Mouse (Mus musculus): ENCODE measurements around the gene Veph1. TPM values are rescaled to one million over a fixed set of nuclear protein-coding genes. Genes with fewer than 3 reads are reported as not detected.

Veph1 gene
- total RNA-seq (2021), result not detected
- long read RNA-seq, experiment 1, partial matches to known transcripts, result 0 of 1 reads
- long read RNA-seq, experiment 1, other reads (novel, unspliced or antisense), result 1 of 1 reads
- long read RNA-seq, experiment 2, result 0 reads

GRCm38 (mm10) chr3:66296545-66296944 is at the start of gene Veph1:
TSS of gene Veph1 (minus strand) at chr3:66296837.
- Histone ChIP-seq H3K4me3 (no peak within 1 kb of the TSS), H3K27ac (no peak within 1 kb of the TSS)
- intact Hi-C loops (cut with DNase I), result no loop called here
- no peak for DNase-seq (ENCODE audit: extremely low spot score in 1 of 2, low spot score in 2 of 2)
- no peak for TF ChIP-seq CTCF (IDR thresholded peaks at IDR 0.05)

GRCm38 (mm10) chr3:66340742-66341141 is 44.1 kb upstream of the Veph1 start:
- no peak overlapping the region for H3K4me3 ChIP-seq
- no peak for DNase-seq (ENCODE audit: extremely low spot score in 1 of 2, low spot score in 2 of 2)
- intact Hi-C loops (cut with DNase I), result no loop called here
- TF ChIP-seq CTCF (IDR thresholded peaks at IDR 0.05), result no peak; the same call in 1 of the 2 replicates
- H3K27ac ChIP-seq, result no peak overlapping the region

GRCm38 (mm10) chr3:66332401-66332729 is 35.7 kb upstream of the Veph1 start:
- intact Hi-C loops (cut with DNase I), result loop anchor here (1.0 to 10.0 kb wide), 3 partner anchors 935 to 1232 kb away; no protein-coding TSS in a partner anchor
- DNase-seq (ENCODE audit: extremely low spot score in 1 of 2, low spot score in 2 of 2), result no peak
- Histone ChIP-seq H3K27ac (no peak overlapping the region), H3K4me3 (no peak overlapping the region)
- no peak for TF ChIP-seq CTCF (IDR thresholded peaks at IDR 0.05)

GRCm38 (mm10) chr3:66331592-66332400 is 35.2 kb upstream of the Veph1 start:
- peak; percentile 82 for TF ChIP-seq CTCF (IDR thresholded peaks at IDR 0.05)
- intact Hi-C loops (cut with DNase I), result loop anchor here (1.0 to 10.0 kb wide), 3 partner anchors 936 to 1233 kb away; no protein-coding TSS in a partner anchor
- no peak overlapping the region for H3K27ac ChIP-seq

GRCm38 (mm10) chr3:66330896-66331579 is 34.4 kb upstream of the Veph1 start:
- TF ChIP-seq CTCF (IDR thresholded peaks at IDR 0.05), result no peak
- Histone ChIP-seq H3K27ac (no peak overlapping the region), H3K4me3 (no peak overlapping the region)
- DNase-seq (ENCODE audit: extremely low spot score in 1 of 2, low spot score in 2 of 2), result no peak
- intact Hi-C loops (cut with DNase I), result loop anchor here (5.0 to 10.0 kb wide), 2 partner anchors 936 to 1234 kb away; no protein-coding TSS in a partner anchor

More at GRCm38 (mm10) chr3:66331592-66332400, 35.2 kb upstream of the Veph1 start:
- DNase-seq (ENCODE audit: extremely low spot score in 1 of 2, low spot score in 2 of 2), result peak; percentile 46 to 55
- no peak overlapping the region for H3K4me3 ChIP-seq

- no peak overlapping the region for H3K27ac ChIP-seq
- DNase-seq (ENCODE audit: extremely low spot score in 1 of 2, low spot score in 2 of 2), result no peak
- intact Hi-C loops (cut with DNase I), result no loop called here
- TF ChIP-seq CTCF (IDR thresholded peaks at IDR 0.05), result no peak
- H3K4me3 ChIP-seq, result no peak overlapping the region
Measured at GRCm38 (mm10) chr3:66325962-66326834, 29.6 kb upstream of the Veph1 start.

GRCm38 (mm10) chr3:66325486-66325951 is 28.9 kb upstream of the Veph1 start:
- no peak for DNase-seq (ENCODE audit: extremely low spot score in 1 of 2, low spot score in 2 of 2)
- no peak overlapping the region for H3K4me3 ChIP-seq
- H3K27ac ChIP-seq, result no peak overlapping the region
- intact Hi-C loops (cut with DNase I), result no loop called here
- TF ChIP-seq CTCF (IDR thresholded peaks at IDR 0.05), result no peak

- no peak for DNase-seq (ENCODE audit: extremely low spot score in 1 of 2, low spot score in 2 of 2)
- intact Hi-C loops (cut with DNase I), result no loop called here
- no peak overlapping the region for H3K27ac ChIP-seq
- no peak for TF ChIP-seq CTCF (IDR thresholded peaks at IDR 0.05)
- H3K4me3 ChIP-seq, result no peak overlapping the region
Measured at GRCm38 (mm10) chr3:66314793-66315715, 18.4 kb upstream of the Veph1 start.

GRCm38 (mm10) chr3:66310586-66310985 is 13.9 kb upstream of the Veph1 start:
- intact Hi-C loops (cut with DNase I), result no loop called here
- Histone ChIP-seq H3K27ac (no peak overlapping the region), H3K4me3 (no peak overlapping the region)
- no peak for TF ChIP-seq CTCF (IDR thresholded peaks at IDR 0.05)
- no peak for DNase-seq (ENCODE audit: extremely low spot score in 1 of 2, low spot score in 2 of 2)

GRCm38 (mm10) chr3:66309531-66309930 is 12.9 kb upstream of the Veph1 start:
- intact Hi-C loops (cut with DNase I), result no loop called here
- no peak for DNase-seq (ENCODE audit: extremely low spot score in 1 of 2, low spot score in 2 of 2)
- no peak overlapping the region for H3K27ac ChIP-seq
- no peak for TF ChIP-seq CTCF (IDR thresholded peaks at IDR 0.05)
- no peak overlapping the region for H3K4me3 ChIP-seq
